Mouse (Mus musculus) liver, embryonic 14.5 days (tissue): ENCODE results near the gene Hba-x.

Experiments used
- CTCF ChIP-seq: IDR thresholded peaks from 2 replicates; pipeline ENCODE4 v1.5.1; 2016; ENCODE audit warnings: antibody characterized with exemption, low read depth, control low read depth
- EP300 ChIP-seq: IDR thresholded peaks from 2 replicates; pipeline ENCODE4 v1.6.1; 2016; ENCODE audit warnings: antibody characterized with exemption, low read depth

DNA sequence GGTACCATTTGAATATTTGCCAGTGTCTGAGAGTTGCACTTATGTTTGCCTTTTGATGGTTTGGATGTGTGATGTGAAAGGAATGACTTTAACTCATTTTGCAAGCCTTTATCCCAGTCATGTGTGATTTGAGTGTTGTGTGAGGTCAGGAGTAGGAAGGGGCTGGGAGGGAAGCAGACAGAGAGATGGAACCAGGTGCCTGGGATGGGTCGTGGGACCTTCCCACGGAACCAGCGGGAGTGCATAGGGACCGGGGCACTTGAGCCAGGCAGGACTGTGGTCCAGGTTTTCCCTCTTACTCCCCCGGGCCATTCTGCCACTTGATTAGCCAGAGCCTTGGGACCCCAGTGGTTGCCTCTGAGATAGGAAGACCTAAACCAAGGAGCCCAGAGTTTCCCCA lies 8.2 kb upstream of the Hba-x start:
- TF ChIP-seq EP300 = no peak
- no peak for TF ChIP-seq CTCF
